Mouse (Mus musculus) heart, adult 18-20 months (tissue): ENCODE measurements around the gene Zmynd10. TPM values are rescaled to one million over a fixed set of nuclear protein-coding genes. Genes with fewer than 3 reads are reported as not detected.
A peak's percentile ranks its signal among the peaks of the same experiment; 100 is the strongest.
"Not testable (repeated sequence)": the region's sequence is repeated elsewhere in the genome, so short reads cannot be mapped to it uniquely, and the experiment has no call there.

Experiments
- DNase-seq, 2 experiments: peaks; one replicate each; pipeline ENCODE4 v3.0.0; 2021 to 2022; ENCODE audit warnings: mixed read lengths in 1 of 2
- total RNA-seq, 2 experiments: library from RNA; stranded (reverse); gene quantifications; 2 replicates each; pipeline ENCODE4 v1.2.3; 2021

Gene Zmynd10
- total RNA-seq, 2 experiments from 2014 or later: 0.62 TPM; not detected in 1

GRCm38 (mm10) chr9:107555701-107556100 is 8.6 kb downstream of the Zmynd10 start:
- DNase-seq: no peak

- no peak for DNase-seq
Observed at GRCm38 (mm10) chr9:107556346-107556745, 9.2 kb downstream of the Zmynd10 start.

DNA sequence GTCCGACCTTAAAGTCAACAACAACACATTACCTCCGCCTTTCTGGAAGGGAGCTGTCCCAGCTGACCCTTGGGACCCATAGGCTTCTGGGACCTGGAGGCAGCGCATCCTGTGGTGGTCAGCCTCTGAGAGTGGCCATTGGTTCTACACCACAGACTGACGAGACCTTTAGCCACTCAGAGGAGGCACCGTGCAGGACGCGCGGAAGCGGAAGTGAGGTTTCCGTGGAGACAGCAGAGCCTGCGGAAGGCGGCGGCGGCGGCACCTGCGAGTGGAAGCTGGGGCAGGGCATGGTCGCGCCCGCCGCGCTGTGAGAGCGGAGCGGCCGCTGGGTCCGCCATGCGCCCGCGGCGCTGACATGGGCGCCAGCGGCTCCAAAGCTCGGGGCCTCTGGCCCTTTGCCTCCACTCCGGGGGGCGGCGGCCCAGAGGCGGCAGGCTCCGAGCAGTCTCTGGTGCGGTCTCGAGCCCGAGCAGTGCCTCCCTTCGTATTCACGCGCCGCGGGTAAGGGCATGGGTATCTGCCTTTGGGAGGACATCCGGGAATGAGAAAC is 16.0 kb downstream of the Zmynd10 start, which contains the start of gene Tusc2:
Gene Tusc2 (plus strand): TSS at position 227 of the 553 bp plus-strand sequence.
- peak; percentile 97 to 98 for DNase-seq

GRCm38 (mm10) chr9:107565556-107565955 is 18.5 kb downstream of the Zmynd10 start:
- not testable (repeated sequence) for DNase-seq

DNA sequence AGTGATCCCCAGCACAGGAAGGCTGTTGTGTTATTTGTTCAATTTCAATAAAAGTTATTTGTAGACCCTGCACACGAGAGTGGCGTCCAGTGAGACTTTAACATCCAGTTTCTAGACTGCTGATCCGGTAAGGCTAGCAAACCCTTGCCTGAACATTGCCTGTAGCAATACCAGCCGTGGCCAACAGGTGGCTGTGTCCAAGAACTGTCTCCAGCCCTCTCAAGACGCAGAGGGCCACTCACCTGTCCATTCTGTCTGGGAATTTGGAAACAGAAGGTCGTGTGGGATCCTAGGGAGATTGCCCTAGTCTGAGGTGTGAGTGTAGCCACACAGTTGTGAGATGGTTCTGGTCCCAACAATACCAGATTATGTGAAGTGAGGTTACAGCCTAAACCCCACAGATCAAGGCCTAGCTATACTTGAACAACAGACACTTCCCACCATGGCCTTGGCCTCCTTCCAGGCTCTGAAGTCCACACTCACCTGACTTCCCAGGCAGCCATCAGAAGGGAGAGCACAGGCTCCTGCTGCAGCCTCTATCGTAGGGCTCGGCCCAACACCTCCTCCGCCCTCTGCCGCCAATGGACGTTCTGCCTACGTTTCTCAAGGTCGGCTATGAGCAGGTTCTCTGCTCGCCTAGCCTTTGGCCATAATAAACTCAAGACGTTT is 19.1 kb downstream of the Zmynd10 start:
- DNase-seq: peak; percentile 86 to 93

DNA sequence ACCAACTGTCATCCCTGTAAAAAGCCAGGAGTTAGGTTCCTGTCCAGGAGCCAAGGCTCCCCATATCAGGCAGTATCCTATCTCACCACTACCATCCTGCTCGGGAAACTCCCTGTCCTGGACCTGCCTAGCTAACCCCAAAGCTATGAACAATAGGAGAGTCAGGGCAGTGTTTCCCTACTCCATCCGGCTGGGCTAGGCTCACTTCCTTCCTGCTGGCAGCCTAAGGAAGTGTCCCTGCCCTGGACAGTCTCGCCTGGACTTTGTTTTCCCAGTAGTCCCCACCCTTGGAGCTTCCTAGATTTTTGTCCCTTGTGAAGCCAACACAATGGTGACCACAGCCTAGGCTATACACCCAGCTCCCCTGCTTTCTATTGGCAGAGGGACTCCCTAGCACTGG is 19.8 kb downstream of the Zmynd10 start:
- peak; percentile 71 to 91 for DNase-seq

- peak in 1 of 2 experiments; percentile 77 for DNase-seq
Observed at GRCm38 (mm10) chr9:107567702-107568319, 20.7 kb downstream of the Zmynd10 start, which contains the start of gene Hyal2. Gene Hyal2, plus strand, starts transcription at chr9:107567945.

DNA sequence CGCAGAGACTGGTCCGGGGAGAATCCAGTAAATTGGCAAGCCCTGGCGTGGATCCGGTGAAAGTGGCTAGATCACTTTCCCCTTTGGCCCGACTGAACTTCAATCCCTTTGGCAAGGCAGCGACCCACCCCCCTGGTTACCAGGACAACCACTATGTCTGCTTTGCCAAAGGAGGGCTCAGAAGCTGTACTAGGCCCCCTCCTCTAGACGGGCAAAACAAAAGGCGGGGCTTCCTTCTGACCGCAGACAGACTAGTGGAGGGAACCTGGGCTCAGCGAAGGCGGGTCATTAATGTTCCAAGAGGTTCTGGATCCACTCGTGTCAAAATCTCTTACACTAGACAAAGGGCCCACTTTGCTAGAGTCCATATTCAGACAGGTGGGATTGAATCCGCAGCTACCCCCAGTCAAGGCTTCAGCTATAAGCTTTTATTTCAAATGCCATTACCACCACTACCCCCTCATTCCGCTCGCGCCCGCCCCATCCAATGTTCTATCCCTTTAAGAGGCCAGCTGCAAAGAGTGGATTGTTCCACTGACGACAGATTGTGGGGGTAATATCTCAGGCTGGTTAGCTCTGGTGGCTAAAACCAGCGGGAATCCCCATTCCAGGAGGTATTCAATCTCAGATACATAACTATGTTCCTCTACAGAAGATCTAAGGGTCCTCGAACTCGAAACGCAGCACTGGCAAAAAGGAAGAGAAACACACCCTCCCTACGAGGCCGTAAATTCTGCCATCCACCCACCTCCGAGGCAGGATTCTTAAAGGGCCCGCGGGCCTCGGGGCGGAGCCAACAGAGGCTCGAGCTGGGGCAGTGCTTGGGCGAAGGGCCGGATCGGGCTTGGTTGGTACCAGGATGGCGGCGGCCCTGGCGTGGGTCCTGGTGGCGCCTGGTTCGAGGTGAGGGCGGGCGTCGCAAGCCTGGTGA is 21.5 kb downstream of the Zmynd10 start:
- DNase-seq: peak; percentile 91 to 92

GRCm38 (mm10) chr9:107569270-107569669 is 22.2 kb downstream of the Zmynd10 start:
- DNase-seq: no peak

- no peak for DNase-seq
Observed at GRCm38 (mm10) chr9:107570016-107570415, 22.9 kb downstream of the Zmynd10 start.

GRCm38 (mm10) chr9:107570845-107571244 is 23.7 kb downstream of the Zmynd10 start:
- no peak for DNase-seq

- DNase-seq: peak in 1 of 2 experiments; percentile 78
Observed at GRCm38 (mm10) chr9:107571534-107572326, 24.6 kb downstream of the Zmynd10 start.

DNA sequence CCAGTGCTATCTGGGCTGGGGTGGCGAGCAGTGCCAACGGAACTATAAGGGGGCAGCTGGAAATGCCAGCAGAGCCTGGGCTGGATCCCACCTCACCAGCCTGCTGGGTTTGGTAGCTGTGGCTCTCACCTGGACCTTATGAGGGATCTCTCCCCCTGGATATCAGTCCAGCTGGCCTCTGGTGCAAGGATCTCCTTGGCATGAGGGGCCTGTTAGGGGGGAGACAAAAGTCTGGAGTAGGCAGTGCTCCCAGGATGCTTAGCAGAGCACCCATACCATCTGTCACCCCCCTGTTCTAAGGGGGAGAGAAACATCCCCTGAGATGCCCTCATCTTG is 25.2 kb downstream of the Zmynd10 start:
- no peak for DNase-seq

GRCm38 (mm10) chr9:107573774-107574173 is 26.7 kb downstream of the Zmynd10 start:
- not testable (repeated sequence) for DNase-seq

- DNase-seq: no peak
Observed at GRCm38 (mm10) chr9:107575579-107576356, 28.7 kb downstream of the Zmynd10 start.

DNA sequence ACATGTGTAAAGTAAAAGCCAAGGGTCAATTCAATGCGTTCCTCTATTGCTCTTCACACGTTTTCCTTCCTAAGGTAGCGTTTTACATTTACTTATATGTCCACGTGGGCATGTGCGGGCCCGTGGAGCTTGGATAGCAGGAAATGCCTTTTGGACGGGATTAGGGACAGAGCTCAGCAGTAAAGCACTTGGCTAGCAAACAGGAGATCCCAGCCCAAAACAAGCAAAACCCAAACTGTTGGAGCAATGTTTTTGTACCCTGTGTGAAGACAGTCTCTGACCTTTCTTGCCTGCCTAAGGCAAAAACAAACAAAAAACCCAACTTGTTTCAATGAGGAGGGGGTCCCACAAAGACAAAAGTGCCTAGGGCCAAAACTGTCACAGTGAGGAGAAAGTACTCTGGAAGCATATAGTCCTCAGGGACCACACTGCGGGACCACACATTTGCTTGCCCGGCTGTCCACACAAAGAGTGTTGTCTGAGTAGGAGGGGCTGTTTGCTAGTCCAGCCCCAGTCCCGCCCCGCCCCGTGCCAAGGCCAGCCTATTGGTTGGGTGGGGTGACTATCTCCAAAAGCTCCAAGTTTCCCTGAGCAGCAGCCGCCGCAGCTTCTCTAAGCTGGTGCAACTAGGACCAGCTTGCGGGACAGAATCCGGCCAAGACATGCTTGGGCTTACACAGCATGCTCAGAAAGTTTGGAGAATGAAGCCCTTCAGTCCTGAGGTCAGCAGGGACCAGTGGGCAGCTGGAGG is 29.4 kb downstream of the Zmynd10 start, which contains the start of gene Hyal1:
Gene Hyal1 (plus strand): TSS at position 571 of the 751 bp plus-strand sequence.
- peak; percentile 88 to 89 for DNase-seq

- DNase-seq: no peak
Observed at GRCm38 (mm10) chr9:107577871-107578270, 30.8 kb downstream of the Zmynd10 start.

- no peak for DNase-seq
Observed at GRCm38 (mm10) chr9:107578587-107578986, 31.5 kb downstream of the Zmynd10 start, which contains the start of gene Naa80. Gene Naa80, plus strand, starts transcription at chr9:107578887.

GRCm38 (mm10) chr9:107579023-107579900 is 32.2 kb downstream of the Zmynd10 start:
- DNase-seq: no peak
